Mouse (Mus musculus) adrenal gland, postnatal 36 days (tissue): ENCODE data around the gene Ensa. TPM values are rescaled to one million over a fixed set of nuclear protein-coding genes. Genes with fewer than 3 reads are reported as not detected.
A peak's percentile ranks its signal among the peaks of the same experiment; 100 is the strongest.
"Not testable (repeated sequence)": the region's sequence is repeated elsewhere in the genome, so short reads cannot be mapped to it uniquely, and the experiment has no call there.

Source experiments
- DNase-seq, 2 experiments: peaks; one replicate each; pipeline ENCODE4 v3.0.0; 2021; ENCODE audit warnings: mixed read lengths in 1 of 2
- long read RNA-seq, 2 experiments: library from polyadenylated mRNA; stranded (forward); transcript quantifications; one replicate each; pipeline ENCODE4 v2.0.0; 2021; ENCODE audit warnings: borderline sequencing depth in 2 of 2
- total RNA-seq, 2 experiments: library from RNA; stranded (reverse); gene quantifications; 2 replicates each; pipeline ENCODE4 v1.2.3; 2021

Ensa gene
- total RNA-seq: 100 to 1,000 TPM in 1 of 2 experiments, 10 to 100 TPM in 1; 83.6 to 107 TPM
- long read RNA-seq, experiment 1, transcript Ensa-201 (3 exons, 3,845 nt): major isoform, 53 of 107 reads
- long read RNA-seq, experiment 1, transcript Ensa-202 (4 exons, 1,130 nt): minor isoform, 14 of 107 reads
- long read RNA-seq, experiment 1, partial matches to known transcripts: 5 of 107 reads
- long read RNA-seq, experiment 1, other reads (novel, unspliced or antisense): 33 of 107 reads
- long read RNA-seq, experiment 2, transcript Ensa-201 (3 exons, 3,845 nt): major isoform, 31 of 39 reads
- long read RNA-seq, experiment 2, partial matches to known transcripts: 0 of 39 reads
- long read RNA-seq, experiment 2, other reads (novel, unspliced or antisense): 3 of 39 reads

- peak; percentile 97 for DNase-seq
These were observed at the start of gene Ensa for GRCm38 (mm10) chr3:95624628-95625503. Ensa (plus strand) TSS chr3:95624993.

GRCm38 (mm10) chr3:95587754-95588603, 36.8 kb upstream of the Ensa start:
- DNase-seq: no peak

- DNase-seq: peak; percentile 94 to 95
These were observed 36.1 kb upstream of the Ensa start, which contains the start of gene Golph3l for GRCm38 (mm10) chr3:95588604-95589086. Golph3l (plus strand) TSS chr3:95588934.

GRCm38 (mm10) chr3:95598734-95599133, 26.1 kb upstream of the Ensa start:
- DNase-seq: no peak

GRCm38 (mm10) chr3:95601287-95601686, 23.5 kb upstream of the Ensa start:
- DNase-seq: no peak

GRCm38 (mm10) chr3:95606096-95606495, 18.7 kb upstream of the Ensa start:
- DNase-seq: peak; percentile 35 to 57

GRCm38 (mm10) chr3:95609195-95609594, 15.6 kb upstream of the Ensa start:
- no peak for DNase-seq

- DNase-seq: no peak
These were observed 10.8 kb upstream of the Ensa start for GRCm38 (mm10) chr3:95613996-95614395.

- DNase-seq: no peak
These were observed 6.3 kb upstream of the Ensa start for GRCm38 (mm10) chr3:95618511-95618910.

- no peak for DNase-seq
These were observed 3.6 kb upstream of the Ensa start for GRCm38 (mm10) chr3:95621241-95621640.

GRCm38 (mm10) chr3:95622421-95622820, 2.4 kb upstream of the Ensa start:
- not testable (repeated sequence) for DNase-seq

- no peak for DNase-seq
These were observed 1.2 kb upstream of the Ensa start for GRCm38 (mm10) chr3:95623551-95623950.

GRCm38 (mm10) chr3:95623991-95624515, 740 bp upstream of the Ensa start:
- not testable (repeated sequence) for DNase-seq

- no peak for DNase-seq
These were observed 3.0 kb downstream of the Ensa start for GRCm38 (mm10) chr3:95627763-95628162.

- DNase-seq: peak; percentile 72 to 75
These were observed 5.0 kb downstream of the Ensa start for GRCm38 (mm10) chr3:95629755-95630154.

GRCm38 (mm10) chr3:95630856-95631255, 6.1 kb downstream of the Ensa start:
- no peak for DNase-seq

- no peak for DNase-seq
These were observed 6.5 kb downstream of the Ensa start for GRCm38 (mm10) chr3:95631304-95631703.

- no peak for DNase-seq
These were observed 8.1 kb downstream of the Ensa start for GRCm38 (mm10) chr3:95632648-95633588.

GRCm38 (mm10) chr3:95635636-95636035, 10.8 kb downstream of the Ensa start:
- DNase-seq: no peak

- no peak for DNase-seq
These were observed 11.3 kb downstream of the Ensa start for GRCm38 (mm10) chr3:95636072-95636471.
